Mouse (Mus musculus): ENCODE results near the gene Prdx1. TPM values are rescaled to one million over a fixed set of nuclear protein-coding genes. Genes with fewer than 3 reads are reported as not detected.
"Not testable (repeated sequence)": the region's sequence is repeated elsewhere in the genome, so short reads cannot be mapped to it uniquely, and the experiment has no call there.

Gene Prdx1
- polyA plus RNA-seq, 1 experiment from 2014 or later, result 427 TPM

GRCm38 (mm10) chr4:116653228-116653627, 32.1 kb upstream of the Prdx1 start:
- no peak for ATAC-seq
- Histone ChIP-seq H3K9ac (ENCODE audit: low read depth, low read length) (no peak overlapping the region), H3K4me3 (ENCODE audit: low read depth, low read length) (no peak overlapping the region), H3K27ac (ENCODE audit: low read length) (no peak overlapping the region), H3K9me3 (replicated peaks; ENCODE audit: control insufficient read depth, low read length, poor library complexity, severe bottlenecking) (no peaks in the 10 kb centered on the region), H3K36me3 (ENCODE audit: control insufficient read depth, insufficient read depth, low read length) (no peaks in the 10 kb centered on the region), H3K4me1 (ENCODE audit: control insufficient read depth, insufficient read depth, low read length) (peaks cover 23% of the 10 kb centered on the region), H3K4me2 (ENCODE audit: low read length) (no peak overlapping the region), H3K27me3 (ENCODE audit: control insufficient read depth, insufficient read depth, low read depth, low read length) (no peaks in the 10 kb centered on the region)
- WGBS, result 94% methylated on average over 6 of the region's 6 CpGs

DNA sequence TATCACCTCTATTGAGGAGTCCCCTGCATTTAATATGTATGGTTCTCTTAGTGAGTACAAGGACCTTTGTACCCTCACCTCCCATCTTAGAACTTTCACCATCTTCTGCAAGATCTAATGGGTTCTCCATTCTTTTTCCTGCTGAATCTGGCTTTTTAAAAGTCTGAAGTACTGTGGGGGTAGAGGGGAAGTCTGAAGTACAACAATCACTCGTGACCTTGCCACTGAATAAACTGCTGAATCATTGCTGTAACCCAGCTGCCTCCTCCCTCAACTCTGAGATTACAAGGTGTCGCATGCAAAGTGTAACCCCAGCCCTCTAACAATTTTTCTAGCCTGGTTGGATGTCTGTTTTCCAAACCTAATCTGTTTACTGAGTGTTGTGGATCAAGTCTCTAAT, 30.2 kb upstream of the Prdx1 start:
- ATAC-seq, result no peak
- no peaks in the 10 kb centered on the region for H3K27me3 ChIP-seq (ENCODE audit: control insufficient read depth, insufficient read depth, low read depth, low read length)
- WGBS, result 70% methylated on average over 2 of the region's 2 CpGs
- no peak overlapping the region for H3K27ac ChIP-seq (ENCODE audit: low read length)
- no peak overlapping the region for H3K4me2 ChIP-seq (ENCODE audit: low read length)
- H3K9ac ChIP-seq (ENCODE audit: low read depth, low read length), result no peak overlapping the region
- H3K4me3 ChIP-seq (ENCODE audit: low read depth, low read length), result no peak overlapping the region
- H3K36me3 ChIP-seq (ENCODE audit: control insufficient read depth, insufficient read depth, low read length), result no peaks in the 10 kb centered on the region
- H3K4me1 ChIP-seq (ENCODE audit: control insufficient read depth, insufficient read depth, low read length), result peaks cover 8% of the 10 kb centered on the region
- no peaks in the 10 kb centered on the region for H3K9me3 ChIP-seq (replicated peaks; ENCODE audit: control insufficient read depth, low read length, poor library complexity, severe bottlenecking)

DNA sequence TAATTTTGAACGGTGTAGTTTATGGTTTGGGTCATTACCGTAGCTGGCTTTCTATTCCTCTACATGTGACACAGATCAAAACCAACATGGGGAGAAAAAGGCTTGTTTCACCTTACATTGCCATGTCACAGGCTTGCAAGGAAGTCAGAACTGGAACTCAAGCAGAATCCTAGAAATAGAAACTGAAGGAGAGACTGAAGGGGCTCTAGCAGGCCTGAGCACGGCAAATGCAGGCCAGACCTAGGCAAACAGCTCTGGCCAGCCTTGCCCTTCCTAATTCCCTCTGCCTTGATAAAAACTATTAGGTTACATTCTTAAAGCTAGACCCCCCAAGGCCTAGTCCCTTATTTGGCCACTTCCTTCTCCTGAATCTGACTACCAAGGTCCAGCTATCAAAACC, 29.7 kb upstream of the Prdx1 start:
- Histone ChIP-seq H3K4me3 (ENCODE audit: low read depth, low read length) (no peak overlapping the region), H3K36me3 (ENCODE audit: control insufficient read depth, insufficient read depth, low read length) (no peaks in the 10 kb centered on the region), H3K9me3 (replicated peaks; ENCODE audit: control insufficient read depth, low read length, poor library complexity, severe bottlenecking) (no peaks in the 10 kb centered on the region), H3K27ac (ENCODE audit: low read length) (no peak overlapping the region), H3K4me1 (ENCODE audit: control insufficient read depth, insufficient read depth, low read length) (peaks cover 5% of the 10 kb centered on the region; the same call in 1 of the 2 replicates), H3K4me2 (ENCODE audit: low read length) (no peak overlapping the region), H3K9ac (ENCODE audit: low read depth, low read length) (no peak overlapping the region), H3K27me3 (ENCODE audit: control insufficient read depth, insufficient read depth, low read depth, low read length) (no peaks in the 10 kb centered on the region)
- WGBS, result 80% methylated on average over 3 of the region's 3 CpGs
- no peak for ATAC-seq

DNA sequence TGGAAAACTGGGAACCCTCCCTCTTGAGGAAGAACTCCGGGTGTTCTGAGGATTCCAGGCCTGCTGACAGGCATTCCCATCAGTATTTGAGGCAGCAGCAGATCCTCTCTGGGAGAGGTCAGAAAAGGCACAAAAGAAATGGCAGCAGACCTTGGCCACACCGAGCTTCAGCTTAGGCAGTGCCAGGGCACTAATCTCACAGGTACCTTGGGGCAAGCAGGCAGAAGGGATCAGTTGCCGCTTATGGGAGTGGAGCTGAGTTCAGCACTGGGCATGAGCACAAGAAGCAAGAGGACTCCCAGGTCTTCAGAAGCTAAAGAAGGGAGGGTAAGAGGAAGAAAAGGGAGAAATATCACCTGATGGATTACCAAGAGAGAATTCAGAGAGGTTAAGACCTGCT, 27.4 kb upstream of the Prdx1 start:
- no peaks in the 10 kb centered on the region for H3K9me3 ChIP-seq (replicated peaks; ENCODE audit: control insufficient read depth, low read length, poor library complexity, severe bottlenecking)
- 40% methylated on average over 3 of the region's 3 CpGs for WGBS
- ATAC-seq, result no peak
- no peaks in the 10 kb centered on the region for H3K4me1 ChIP-seq (ENCODE audit: control insufficient read depth, insufficient read depth, low read length)
- H3K36me3 ChIP-seq (ENCODE audit: control insufficient read depth, insufficient read depth, low read length), result no peaks in the 10 kb centered on the region
- H3K27ac ChIP-seq (ENCODE audit: low read length), result no peak overlapping the region
- H3K27me3 ChIP-seq (ENCODE audit: control insufficient read depth, insufficient read depth, low read depth, low read length), result no peaks in the 10 kb centered on the region
- H3K4me3 ChIP-seq (ENCODE audit: low read depth, low read length), result no peak overlapping the region
- H3K9ac ChIP-seq (ENCODE audit: low read depth, low read length), result no peak overlapping the region
- H3K4me2 ChIP-seq (ENCODE audit: low read length), result no peak overlapping the region

- H3K9ac ChIP-seq (ENCODE audit: low read depth, low read length), result no peak overlapping the region
- no peak overlapping the region for H3K4me2 ChIP-seq (ENCODE audit: low read length)
- no peaks in the 10 kb centered on the region for H3K27me3 ChIP-seq (ENCODE audit: control insufficient read depth, insufficient read depth, low read depth, low read length)
- WGBS, result 87% methylated on average over 2 of the region's 2 CpGs
- H3K36me3 ChIP-seq (ENCODE audit: control insufficient read depth, insufficient read depth, low read length), result no peaks in the 10 kb centered on the region
- no peaks in the 10 kb centered on the region for H3K4me1 ChIP-seq (ENCODE audit: control insufficient read depth, insufficient read depth, low read length)
- ATAC-seq, result no peak
- no peak overlapping the region for H3K27ac ChIP-seq (ENCODE audit: low read length)
- H3K4me3 ChIP-seq (ENCODE audit: low read depth, low read length), result no peak overlapping the region
- no peaks in the 10 kb centered on the region for H3K9me3 ChIP-seq (replicated peaks; ENCODE audit: control insufficient read depth, low read length, poor library complexity, severe bottlenecking)
Observed at GRCm38 (mm10) chr4:116659474-116659873, 25.9 kb upstream of the Prdx1 start.

- not testable (repeated sequence) for H3K4me1 ChIP-seq (ENCODE audit: control insufficient read depth, insufficient read depth, low read length); H3K9me3 ChIP-seq (replicated peaks; ENCODE audit: control insufficient read depth, low read length, poor library complexity, severe bottlenecking); H3K4me2 ChIP-seq (ENCODE audit: low read length); ATAC-seq; H3K27ac ChIP-seq (ENCODE audit: low read length); H3K4me3 ChIP-seq (ENCODE audit: low read depth, low read length); H3K27me3 ChIP-seq (ENCODE audit: control insufficient read depth, insufficient read depth, low read depth, low read length); H3K36me3 ChIP-seq (ENCODE audit: control insufficient read depth, insufficient read depth, low read length); H3K9ac ChIP-seq (ENCODE audit: low read depth, low read length)
- 87% methylated on average over 6 of the region's 6 CpGs for WGBS
Observed at GRCm38 (mm10) chr4:116659916-116660315, 25.4 kb upstream of the Prdx1 start.

- Histone ChIP-seq H3K27ac (ENCODE audit: low read length) (no peak overlapping the region), H3K4me1 (ENCODE audit: control insufficient read depth, insufficient read depth, low read length) (no peaks in the 10 kb centered on the region), H3K27me3 (ENCODE audit: control insufficient read depth, insufficient read depth, low read depth, low read length) (no peaks in the 10 kb centered on the region), H3K4me3 (ENCODE audit: low read depth, low read length) (no peak overlapping the region), H3K4me2 (ENCODE audit: low read length) (no peak overlapping the region), H3K36me3 (ENCODE audit: control insufficient read depth, insufficient read depth, low read length) (no peaks in the 10 kb centered on the region), H3K9ac (ENCODE audit: low read depth, low read length) (no peak overlapping the region), H3K9me3 (replicated peaks; ENCODE audit: control insufficient read depth, low read length, poor library complexity, severe bottlenecking) (no peaks in the 10 kb centered on the region)
- ATAC-seq, result no peak
- WGBS, result 69% methylated on average over 6 of the region's 6 CpGs
Observed at GRCm38 (mm10) chr4:116660829-116661228, 24.5 kb upstream of the Prdx1 start.

- Histone ChIP-seq H3K9ac (ENCODE audit: low read depth, low read length) (no peak overlapping the region), H3K36me3 (ENCODE audit: control insufficient read depth, insufficient read depth, low read length) (no peaks in the 10 kb centered on the region), H3K9me3 (replicated peaks; ENCODE audit: control insufficient read depth, low read length, poor library complexity, severe bottlenecking) (no peaks in the 10 kb centered on the region), H3K27ac (ENCODE audit: low read length) (no peak overlapping the region), H3K4me1 (ENCODE audit: control insufficient read depth, insufficient read depth, low read length) (no peaks in the 10 kb centered on the region), H3K4me3 (ENCODE audit: low read depth, low read length) (no peak overlapping the region), H3K4me2 (ENCODE audit: low read length) (no peak overlapping the region), H3K27me3 (ENCODE audit: control insufficient read depth, insufficient read depth, low read depth, low read length) (no peaks in the 10 kb centered on the region)
- ATAC-seq, result no peak
- WGBS, result 94% methylated on average over 1 of the region's 1 CpGs
Observed at GRCm38 (mm10) chr4:116661998-116662397, 23.3 kb upstream of the Prdx1 start.

- no peaks in the 10 kb centered on the region for H3K4me1 ChIP-seq (ENCODE audit: control insufficient read depth, insufficient read depth, low read length)
- no peaks in the 10 kb centered on the region for H3K36me3 ChIP-seq (ENCODE audit: control insufficient read depth, insufficient read depth, low read length)
- no peak overlapping the region for H3K4me2 ChIP-seq (ENCODE audit: low read length)
- no peak overlapping the region for H3K4me3 ChIP-seq (ENCODE audit: low read depth, low read length)
- no peaks in the 10 kb centered on the region for H3K9me3 ChIP-seq (replicated peaks; ENCODE audit: control insufficient read depth, low read length, poor library complexity, severe bottlenecking)
- no peak overlapping the region for H3K27ac ChIP-seq (ENCODE audit: low read length)
- no peaks in the 10 kb centered on the region for H3K27me3 ChIP-seq (ENCODE audit: control insufficient read depth, insufficient read depth, low read depth, low read length)
- H3K9ac ChIP-seq (ENCODE audit: low read depth, low read length), result no peak overlapping the region
- no peak for ATAC-seq
- WGBS, result 67% methylated on average over 4 of the region's 4 CpGs
Observed at GRCm38 (mm10) chr4:116666625-116667024, 18.7 kb upstream of the Prdx1 start.

- H3K4me2 ChIP-seq (ENCODE audit: low read length), result no peak overlapping the region
- H3K4me3 ChIP-seq (ENCODE audit: low read depth, low read length), result no peak overlapping the region
- H3K36me3 ChIP-seq (ENCODE audit: control insufficient read depth, insufficient read depth, low read length), result no peaks in the 10 kb centered on the region
- 71% methylated on average over 3 of the region's 3 CpGs for WGBS
- H3K4me1 ChIP-seq (ENCODE audit: control insufficient read depth, insufficient read depth, low read length), result no peaks in the 10 kb centered on the region
- no peaks in the 10 kb centered on the region for H3K27me3 ChIP-seq (ENCODE audit: control insufficient read depth, insufficient read depth, low read depth, low read length)
- H3K9me3 ChIP-seq (replicated peaks; ENCODE audit: control insufficient read depth, low read length, poor library complexity, severe bottlenecking), result no peaks in the 10 kb centered on the region
- no peak for ATAC-seq
- no peak overlapping the region for H3K27ac ChIP-seq (ENCODE audit: low read length)
- H3K9ac ChIP-seq (ENCODE audit: low read depth, low read length), result no peak overlapping the region
Observed at GRCm38 (mm10) chr4:116668145-116668544, 17.2 kb upstream of the Prdx1 start.
